8 mouse cellular contexts compared by ENCODE assay signal in genomic region chr17:88065801-88066646, GRCm38 (mm10). TPM values are rescaled to one million over a fixed set of nuclear protein-coding genes. Genes with fewer than 3 reads are reported as not detected.
A peak's percentile ranks its signal among the peaks of the same experiment; 100 is the strongest.
DNase-seq lines count a peak whose midpoint lies in the region; ATAC-seq lines count a peak whose summit lies in the region.

No protein-coding gene starts in this region.

- DNase-seq in T-cell, adult 2 months (ENCODE audit: low spot score): peak; percentile 93
- DNase-seq in cerebellum, postnatal 36 days: peak; percentile 83 to 88
- peak; percentile 86 for DNase-seq in frontal cortex, postnatal 36 days (ENCODE audit: low spot score in 2 of 2)
- DNase-seq in left cerebral cortex, adult 11 months (ENCODE audit: low spot score): peak; percentile 87
- DNase-seq in lung, postnatal 4 days: peak; percentile 92 to 96
- peak; percentile 82 for DNase-seq in retina, postnatal 7 days (ENCODE audit: low read depth, low spot score)
- peak; percentile 85 for DNase-seq in urinary bladder, adult 2 months (ENCODE audit: low spot score)

- H3K4me3 ChIP-seq in hindbrain, embryonic 15.5 days: peak overlapping the region; percentile 96

- H3K9ac ChIP-seq in hindbrain, embryonic 15.5 days: peak overlapping the region; percentile 99

- H3K27ac ChIP-seq in hindbrain, embryonic 15.5 days (replicated peaks): peak overlapping the region; percentile 100

- under 1% methylated on average over 37 of the region's 57 CpGs for WGBS in hindbrain, embryonic 15.5 days

- no peaks in the 10 kb centered on the region for H3K9me3 ChIP-seq in hindbrain, embryonic 15.5 days

- peak overlapping the region; percentile 57 for H3K4me2 ChIP-seq in hindbrain, embryonic 15.5 days

- ATAC-seq in hindbrain, embryonic 15.5 days (ENCODE audit: low FRiP score, low read depth): peak; percentile 98

- H3K27me3 ChIP-seq in hindbrain, embryonic 15.5 days: no peaks in the 10 kb centered on the region

- H3K4me1 ChIP-seq in hindbrain, embryonic 15.5 days (replicated peaks): peaks cover 27% of the 10 kb centered on the region

- H3K36me3 ChIP-seq in hindbrain, embryonic 15.5 days: no peaks in the 10 kb centered on the region

RNA-seq across cellular contexts. Expression of gene Fbxo11, which starts 0.9 kb away (rescaled TPM):
- polyA plus RNA-seq in hindbrain, embryonic 15.5 days (2015; fragmentation: Nextera tagmentation; extraction: Ambion mirVana): 31.5 and 33.0 TPM in 2 replicates
- 41.2 and 44.1 TPM in 2 replicates for polyA plus RNA-seq in urinary bladder, adult 2 months (2012; rRNA removed)

Comparison
In these comparisons a context has a peak if more than half of its experiments do, and no peak if none do; other contexts are left out.
1. Peak in every context shown above with its lines: DNase-seq, ATAC-seq, H3K4me3 ChIP-seq and H3K27ac ChIP-seq.